Mouse (Mus musculus) E14TG2a.4 (cell line): ENCODE measurements around the gene BC051142.

Source experiments
- CTCF ChIP-seq: conservative IDR thresholded peaks from 2 replicates; pipeline ENCODE4 v1.5.1; 2014; ENCODE audit warnings: low read length
- NANOG ChIP-seq: IDR thresholded peaks from 2 replicates; pipeline ENCODE4 v1.6.1; 2014; ENCODE audit warnings: borderline replicate concordance, low read length, mixed read lengths

DNA sequence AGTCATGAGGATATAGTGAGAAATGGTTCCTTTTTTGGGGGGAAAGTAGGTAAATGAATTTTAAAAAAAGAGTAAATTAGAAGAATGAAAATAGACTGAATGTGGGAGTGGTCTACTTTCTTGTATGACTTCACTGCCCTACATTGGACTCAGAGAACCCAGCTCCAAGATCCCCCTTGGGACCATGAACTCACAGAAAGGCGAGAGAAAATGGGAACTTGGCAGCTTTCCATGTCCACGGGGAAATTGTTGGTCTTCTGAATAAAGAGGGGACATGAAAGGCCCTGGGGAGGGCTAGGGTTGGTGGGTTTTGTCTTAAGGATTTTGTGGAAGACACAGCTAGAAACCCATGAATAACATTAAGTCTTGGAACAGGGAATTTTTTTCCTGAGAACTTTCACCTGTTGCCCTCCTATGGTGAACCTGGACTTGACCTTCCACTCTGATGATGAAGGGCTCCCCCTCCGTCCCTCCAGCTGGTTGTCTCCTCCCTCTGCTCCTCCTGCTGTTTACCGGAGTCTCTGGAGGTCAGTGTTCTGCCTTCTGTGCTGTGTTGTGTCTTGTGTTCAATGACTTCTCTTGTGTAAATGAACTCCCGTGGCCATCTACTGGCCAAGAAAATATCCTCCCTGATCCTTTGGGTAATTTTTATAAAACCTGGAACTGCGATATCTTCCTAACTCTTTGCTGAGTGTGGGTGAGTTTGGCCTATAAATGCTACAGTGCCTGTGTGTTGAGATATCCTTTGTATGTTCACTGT, 21.0 kb upstream of the BC051142 start:
- TF ChIP-seq CTCF (no peak), NANOG (no peak)
